Mouse (Mus musculus): ENCODE results near the gene Npat. TPM values are rescaled to one million over a fixed set of nuclear protein-coding genes. Genes with fewer than 3 reads are reported as not detected.

The Npat gene
- total RNA-seq (2022): 1 to 10 TPM; 5.4 to 5.8 (median 5.4) TPM

GRCm38 (mm10) chr9:53536558-53537320 is at the start of gene Npat, which contains the start of gene Atm:
TSS of gene Npat (plus strand) at chr9:53537047.
TSS of gene Atm (minus strand) at chr9:53536740.
- DNase-seq (ENCODE audit: low spot score in 2 of 2): peak; percentile 98 to 99

- DNase-seq (ENCODE audit: low spot score in 2 of 2): no peak
Observed at GRCm38 (mm10) chr9:53508053-53508452, 28.8 kb upstream of the Npat start.

DNA sequence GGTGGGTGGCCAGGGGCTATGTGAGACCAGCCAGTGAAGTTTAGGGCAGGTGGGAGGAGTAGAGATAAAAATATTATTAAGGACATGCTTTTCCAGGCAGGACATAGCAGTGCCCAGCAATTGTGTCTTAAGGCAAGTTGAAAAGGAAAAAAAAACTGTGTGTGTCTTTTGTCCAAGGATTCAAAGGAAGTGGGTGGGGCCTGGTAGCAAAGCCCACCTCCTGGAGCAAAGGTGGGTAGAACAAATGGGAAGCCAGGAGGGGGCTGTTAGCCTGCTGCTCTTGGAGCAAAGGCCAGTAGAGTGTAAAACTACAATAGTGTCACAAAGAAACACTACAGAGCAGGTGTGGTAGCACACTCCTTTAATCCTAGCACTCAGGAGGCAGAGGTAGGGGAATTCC is 22.8 kb upstream of the Npat start:
- no peak for DNase-seq (ENCODE audit: low spot score in 2 of 2)

DNA sequence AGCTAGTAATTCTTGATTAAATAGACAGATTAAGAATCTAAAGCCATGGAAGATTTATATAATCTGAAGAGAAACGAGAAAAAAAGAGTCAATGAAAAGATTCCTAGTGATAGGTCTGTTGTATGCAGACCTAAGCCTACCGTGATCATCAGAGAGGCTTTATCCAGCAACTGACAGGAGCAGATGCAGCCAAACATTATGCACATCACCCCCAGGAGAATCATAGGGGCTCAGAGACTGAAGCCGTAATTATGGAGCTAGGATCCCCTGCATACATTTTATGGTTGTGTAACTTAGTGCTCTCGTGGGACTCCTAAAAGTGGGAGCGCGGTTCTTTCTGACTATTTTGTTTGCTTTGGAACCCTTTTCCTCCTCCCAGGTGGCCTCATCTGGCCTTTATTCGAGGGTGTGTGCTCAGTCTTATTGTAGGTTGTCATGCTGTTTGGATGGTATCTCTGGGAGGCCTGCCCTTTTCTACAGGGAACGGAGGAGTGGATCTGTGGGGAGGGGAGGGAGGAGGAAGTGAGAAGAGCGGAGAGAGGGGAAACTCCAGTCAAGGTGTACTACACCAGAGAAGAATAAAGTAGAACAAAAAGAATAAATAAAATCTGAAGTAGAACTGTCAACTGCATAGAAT is 19.4 kb upstream of the Npat start:
- DNase-seq (ENCODE audit: low spot score in 2 of 2): no peak

DNA sequence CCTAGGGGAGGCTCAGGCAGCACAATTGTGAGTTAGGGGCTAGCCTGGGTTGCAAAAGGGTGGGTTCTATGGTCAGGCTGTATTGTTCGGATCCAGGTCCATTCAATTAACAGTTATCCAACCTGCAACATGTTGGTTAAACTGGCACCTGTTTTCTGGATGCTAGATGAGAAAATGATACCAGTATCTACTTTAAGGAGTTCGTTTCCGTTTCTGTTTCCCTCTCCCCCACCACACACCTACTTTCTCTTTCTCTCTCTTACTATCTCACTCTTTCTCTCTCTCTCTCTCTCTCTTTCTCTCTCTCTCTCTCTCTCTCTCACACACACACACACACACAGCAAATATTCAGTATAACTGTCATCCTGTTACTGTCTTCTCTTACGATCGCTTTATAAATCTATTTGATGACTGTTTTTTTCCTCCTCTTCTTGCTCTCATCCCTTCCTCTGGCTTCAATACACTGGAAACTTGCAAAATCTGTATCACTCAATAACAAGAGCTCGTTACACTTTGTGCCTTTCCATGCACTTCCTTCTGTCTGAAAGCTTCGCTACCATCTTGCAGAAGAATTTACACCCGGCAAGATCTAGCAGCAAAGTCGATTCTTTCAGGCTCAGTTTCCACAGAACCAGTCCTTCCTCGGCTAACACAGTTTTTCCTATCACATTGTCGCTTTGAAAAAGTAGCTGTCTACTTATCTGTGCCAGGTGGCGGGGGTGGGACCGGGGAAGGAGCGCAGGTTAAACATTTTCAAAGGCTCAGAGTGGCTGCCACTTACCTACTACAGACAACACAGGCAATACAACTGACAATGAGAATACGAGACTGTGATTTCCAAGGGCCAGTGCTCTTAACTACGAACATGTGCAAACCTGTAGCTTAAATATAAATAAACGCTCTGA is 1.2 kb upstream of the Npat start:
- no peak for DNase-seq (ENCODE audit: low spot score in 2 of 2)

GRCm38 (mm10) chr9:53537336-53537965 is 604 bp downstream of the Npat start:
- DNase-seq (ENCODE audit: low spot score in 2 of 2): no peak

DNA sequence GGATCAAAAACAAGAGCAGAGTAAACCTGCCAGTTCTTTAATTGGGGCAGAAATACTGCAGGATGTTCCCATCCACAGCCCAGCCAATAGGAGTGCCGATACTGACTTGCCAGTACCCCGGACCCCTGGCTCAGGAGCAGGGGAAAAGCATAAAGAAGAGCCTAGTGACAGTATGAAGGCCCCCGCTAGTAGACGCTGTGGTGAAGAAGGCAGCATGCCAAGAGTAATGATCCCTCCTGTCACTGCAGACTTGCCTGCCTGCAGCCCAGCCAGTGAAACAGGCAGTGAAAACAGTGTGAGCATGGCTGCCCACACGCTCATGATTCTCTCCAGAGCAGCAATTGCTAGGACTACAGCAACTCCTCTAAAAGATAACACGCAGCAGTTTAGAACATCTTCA is 33.8 kb downstream of the Npat start:
- DNase-seq (ENCODE audit: low spot score in 2 of 2): no peak

DNA sequence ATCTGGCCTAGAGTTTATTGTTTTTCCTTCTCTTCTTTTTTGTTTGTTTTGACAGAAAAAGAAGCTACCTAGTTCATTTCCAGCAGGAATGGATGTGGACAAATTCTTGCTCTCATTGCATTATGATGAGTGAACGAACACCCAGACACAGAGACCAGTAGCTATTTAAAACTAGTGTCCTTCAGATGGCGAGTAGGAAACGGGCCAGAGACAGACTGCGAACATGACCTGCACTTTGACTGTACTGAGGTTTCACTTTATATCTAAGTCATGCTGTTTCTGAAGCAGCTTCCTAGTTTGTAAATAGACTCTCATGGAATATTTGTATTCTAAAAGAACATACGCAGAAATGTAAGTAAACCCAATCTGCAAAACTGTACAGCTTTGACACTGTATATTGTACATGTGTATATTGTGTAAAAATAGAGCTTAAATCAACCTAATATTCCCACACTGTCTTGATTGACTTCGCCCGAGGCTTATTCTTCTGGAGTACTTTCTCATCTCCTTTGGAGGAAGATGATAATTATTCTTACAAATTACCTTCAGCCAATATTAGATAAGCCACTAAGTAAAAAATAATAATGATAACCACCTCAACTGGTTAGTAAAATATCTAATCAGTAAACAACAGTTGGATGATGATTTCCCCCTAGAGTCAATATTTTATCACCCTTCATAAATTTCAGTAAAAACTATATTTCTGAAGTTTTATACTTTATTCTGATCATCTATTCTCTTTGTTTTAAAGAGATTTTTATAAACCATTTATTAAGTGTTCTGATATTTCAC is 35.9 kb downstream of the Npat start:
- DNase-seq (ENCODE audit: low spot score in 2 of 2): peak; percentile 7 to 33

DNA sequence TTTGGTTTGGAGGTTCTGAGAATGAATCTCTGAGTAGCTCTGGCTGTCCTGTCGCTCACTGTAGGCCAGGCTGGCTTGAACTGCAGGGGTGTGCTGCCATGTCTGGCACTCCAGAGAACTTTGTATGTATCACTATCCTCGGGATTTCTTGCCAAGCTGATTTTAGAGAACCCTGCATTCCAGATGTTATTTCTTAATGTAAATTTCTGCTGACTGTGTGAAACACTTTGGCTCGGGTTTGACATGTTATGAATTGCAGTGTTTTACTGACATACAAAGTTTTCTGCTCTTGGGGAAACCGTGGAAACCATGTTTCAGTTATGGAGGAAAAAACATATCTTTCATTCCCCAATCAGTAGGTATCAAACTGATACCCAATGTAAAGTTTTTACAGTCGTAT is 38.9 kb downstream of the Npat start:
- no peak for DNase-seq (ENCODE audit: low spot score in 2 of 2)

GRCm38 (mm10) chr9:53581870-53582269 is 45.0 kb downstream of the Npat start:
- no peak for DNase-seq (ENCODE audit: low spot score in 2 of 2)

- DNase-seq (ENCODE audit: low spot score in 2 of 2): peak; percentile 60 to 63
Observed at GRCm38 (mm10) chr9:53594764-53595163, 57.9 kb downstream of the Npat start.

DNA sequence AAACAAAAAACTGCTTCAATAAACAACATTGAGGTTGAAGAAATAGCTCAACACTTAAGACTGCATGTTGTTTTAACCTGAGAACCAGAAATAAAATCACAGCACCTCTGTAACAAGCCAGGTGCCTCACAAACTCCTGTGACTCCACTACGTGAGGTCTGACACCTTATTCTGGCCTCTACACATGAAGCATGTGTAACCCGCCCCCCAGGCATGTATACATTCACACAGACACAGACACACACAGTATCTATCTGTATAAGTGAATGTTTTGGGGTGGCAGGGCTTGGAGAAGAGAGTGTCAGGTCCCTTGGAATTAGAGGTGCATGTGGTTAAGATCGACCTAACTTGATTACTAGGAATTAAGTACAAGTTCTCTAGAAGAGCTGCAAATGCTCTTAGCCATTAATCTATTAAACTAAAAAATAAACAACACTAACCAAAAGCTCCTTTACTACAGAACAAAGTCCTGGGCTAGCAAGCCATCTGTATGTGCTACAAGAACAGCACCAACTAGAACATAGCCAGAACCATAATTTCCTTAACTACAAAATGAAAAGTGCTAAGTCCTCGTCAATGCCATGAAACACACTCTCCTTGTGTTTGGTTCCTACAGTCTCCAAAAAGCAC is 60.2 kb downstream of the Npat start:
- no peak for DNase-seq (ENCODE audit: low spot score in 2 of 2)

GRCm38 (mm10) chr9:53598631-53599030 is 61.8 kb downstream of the Npat start:
- DNase-seq (ENCODE audit: low spot score in 2 of 2): no peak

GRCm38 (mm10) chr9:53601541-53601940 is 64.7 kb downstream of the Npat start:
- no peak for DNase-seq (ENCODE audit: low spot score in 2 of 2)

DNA sequence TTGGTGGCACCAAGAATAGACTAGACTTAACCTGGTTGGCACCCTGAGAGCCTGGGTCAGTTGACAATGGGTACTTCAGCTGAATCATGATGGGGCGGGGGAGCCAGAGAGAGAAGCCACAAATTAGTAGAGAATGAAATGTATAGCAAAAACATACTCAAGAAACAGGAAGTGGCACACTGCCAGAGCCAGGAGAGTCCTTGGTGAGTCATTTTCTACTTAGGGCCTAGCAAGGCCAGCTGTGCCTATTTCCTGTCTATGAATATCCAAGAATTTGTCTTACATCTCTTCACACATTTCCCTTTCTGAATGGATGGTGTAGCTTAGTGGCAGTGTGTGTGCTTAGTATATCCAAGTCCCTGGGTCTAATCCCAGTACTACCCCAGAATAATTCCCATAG is 66.5 kb downstream of the Npat start:
- DNase-seq (ENCODE audit: low spot score in 2 of 2): no peak

- DNase-seq (ENCODE audit: low spot score in 2 of 2): no peak
Observed at GRCm38 (mm10) chr9:53603849-53604248, 67.0 kb downstream of the Npat start.

GRCm38 (mm10) chr9:53604954-53605353 is 68.1 kb downstream of the Npat start:
- DNase-seq (ENCODE audit: low spot score in 2 of 2): no peak

- DNase-seq (ENCODE audit: low spot score in 2 of 2): no peak
Observed at GRCm38 (mm10) chr9:53607192-53607591, 70.3 kb downstream of the Npat start.

DNA sequence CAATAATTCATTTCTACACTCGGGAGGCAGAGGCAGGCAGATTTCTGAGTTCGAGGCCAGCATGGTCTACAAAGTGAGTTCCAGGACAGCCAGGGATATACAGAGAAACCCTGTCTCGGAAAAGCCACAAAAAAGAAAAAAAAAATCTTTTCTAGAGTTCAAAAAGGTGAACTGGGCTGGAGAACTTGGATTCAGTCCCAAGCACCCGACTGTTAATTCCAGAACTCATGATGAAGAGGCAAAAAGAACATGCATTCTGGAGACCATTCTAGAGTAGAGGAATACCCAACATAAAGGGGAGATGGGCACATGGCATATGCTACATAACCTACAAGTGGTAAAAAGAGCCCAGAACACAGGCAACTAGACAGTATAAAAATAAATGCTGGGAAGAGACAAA is 71.0 kb downstream of the Npat start:
- no peak for DNase-seq (ENCODE audit: low spot score in 2 of 2)

- DNase-seq (ENCODE audit: low spot score in 2 of 2): no peak
Observed at GRCm38 (mm10) chr9:53609306-53609967, 72.6 kb downstream of the Npat start.

Data from gastrocnemius, adult 8-10 months (tissue).